Mouse (Mus musculus) spleen, adult 12 weeks (tissue): ENCODE results near the gene Vmp1.

Experiments
- DNase-seq: peaks from one replicate; pipeline ENCODE4 v3.0.0; 2022; ENCODE audit warnings: low spot score

The Vmp1 gene

GRCm38 (mm10) chr11:86584898-86585597, 98.6 kb downstream of the Vmp1 start:
- no peak for DNase-seq

- no peak for DNase-seq
Observed at GRCm38 (mm10) chr11:86583990-86584897, 99.4 kb downstream of the Vmp1 start.

GRCm38 (mm10) chr11:86583313-86583825, 100.3 kb downstream of the Vmp1 start:
- DNase-seq: no peak

GRCm38 (mm10) chr11:86582543-86583260, 100.9 kb downstream of the Vmp1 start:
- no peak for DNase-seq

GRCm38 (mm10) chr11:86581943-86582542, 101.6 kb downstream of the Vmp1 start:
- DNase-seq: peak; percentile 29

- peak; percentile 63 for DNase-seq
Observed at GRCm38 (mm10) chr11:86581250-86581753, 102.3 kb downstream of the Vmp1 start.

- no peak for DNase-seq
Observed at GRCm38 (mm10) chr11:86580319-86581113, 103.1 kb downstream of the Vmp1 start.

GRCm38 (mm10) chr11:86579731-86580318, 103.8 kb downstream of the Vmp1 start:
- DNase-seq: no peak

- DNase-seq: peak; percentile 12
Observed at GRCm38 (mm10) chr11:86578809-86579730, 104.6 kb downstream of the Vmp1 start.

- no peak for DNase-seq
Observed at GRCm38 (mm10) chr11:86578106-86578808, 105.4 kb downstream of the Vmp1 start.

GRCm38 (mm10) chr11:86577231-86577630, 106.4 kb downstream of the Vmp1 start:
- no peak for DNase-seq

GRCm38 (mm10) chr11:86575632-86576378, 107.8 kb downstream of the Vmp1 start:
- no peak for DNase-seq

GRCm38 (mm10) chr11:86574408-86574807, 109.2 kb downstream of the Vmp1 start:
- DNase-seq: no peak

- DNase-seq: no peak
Observed at GRCm38 (mm10) chr11:86573646-86574231, 109.9 kb downstream of the Vmp1 start.

GRCm38 (mm10) chr11:86572623-86573022, 111.0 kb downstream of the Vmp1 start:
- no peak for DNase-seq

- no peak for DNase-seq
Observed at GRCm38 (mm10) chr11:86571871-86572270, 111.8 kb downstream of the Vmp1 start.

- no peak for DNase-seq
Observed at GRCm38 (mm10) chr11:86571047-86571855, 112.4 kb downstream of the Vmp1 start.
